Mouse (Mus musculus): Measurements from ENCODE around the gene Rhbdd1.

- TF ChIP-seq POLR2A (IDR thresholded peaks at IDR 0.05; ENCODE audit: low read depth, low read length) = peak; percentile 48
- TF ChIP-seq CTCF (conservative IDR thresholded peaks at IDR 0.05; ENCODE audit: insufficient read depth, insufficient read length, low read depth, low read length) = no peak
Measured at GRCm38 (mm10) chr1:82282992-82283611, 33.1 kb upstream of the Rhbdd1 start.
